Mouse (Mus musculus): Measurements from ENCODE around the gene Arid3c.
"Not testable (repeated sequence)": the region's sequence is repeated elsewhere in the genome, so short reads cannot be mapped to it uniquely, and the experiment has no call there.

Arid3c gene

DNA sequence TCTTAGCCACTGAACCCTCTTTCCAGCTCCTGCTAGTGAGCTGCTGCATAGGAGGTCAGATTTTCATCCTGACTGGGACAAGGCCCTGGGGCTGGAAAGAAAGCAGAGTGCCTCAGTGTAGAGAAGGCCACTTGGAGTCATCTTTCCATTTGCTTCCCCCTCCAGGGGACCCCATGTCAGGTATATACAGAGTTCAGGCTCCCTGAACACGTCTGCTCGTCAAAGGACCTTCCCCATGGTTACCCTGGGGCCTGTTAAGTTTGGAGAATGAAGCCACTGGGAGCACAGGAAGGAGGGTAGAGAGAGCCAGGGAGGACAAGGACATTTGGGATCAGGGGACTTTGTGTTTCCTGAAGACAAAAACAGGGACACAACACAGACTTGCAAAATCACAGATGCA is 28.7 kb downstream of the Arid3c start:
- not testable (repeated sequence) for DNase-seq

DNA sequence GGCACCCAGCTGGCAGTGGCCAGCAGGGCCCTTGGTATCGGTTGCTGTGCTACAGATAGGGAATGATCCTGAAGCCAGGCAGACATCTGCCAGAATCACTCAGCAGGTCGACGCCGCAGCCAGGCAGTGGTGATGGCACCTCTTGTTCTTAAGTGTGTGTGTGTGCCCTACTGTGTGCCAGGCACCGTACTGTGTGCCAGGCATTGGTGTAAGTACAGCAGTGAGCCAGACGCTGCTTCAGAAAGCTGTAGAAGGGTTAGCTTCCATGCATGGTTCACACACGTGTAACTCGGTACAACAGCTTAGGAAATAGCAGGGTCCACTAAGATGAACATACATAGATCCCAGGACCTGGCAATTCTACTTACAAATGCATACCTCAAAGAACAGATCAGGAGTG is 30.7 kb downstream of the Arid3c start:
- not testable (repeated sequence) for DNase-seq

DNA sequence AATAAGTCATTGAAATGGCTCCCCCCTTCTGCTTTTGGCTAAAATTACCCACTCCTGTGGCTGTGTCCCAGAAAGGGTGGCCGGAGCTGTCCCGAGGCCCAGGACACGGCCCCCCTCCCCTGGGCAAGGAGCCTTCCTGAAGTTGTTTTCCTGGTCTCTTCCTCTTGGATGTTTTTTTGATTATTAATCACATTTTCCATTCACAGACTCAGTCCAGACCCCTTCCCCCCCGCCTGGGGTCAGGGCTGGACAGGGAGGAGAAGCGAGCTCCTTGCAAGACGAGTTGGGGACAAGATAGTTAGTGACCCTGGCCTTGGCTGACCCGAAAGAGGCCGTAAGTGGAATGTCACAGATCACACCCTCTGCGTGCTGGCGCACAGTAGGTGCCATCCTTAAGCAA is 31.2 kb downstream of the Arid3c start, which contains the start of gene Il11ra1:
Gene Il11ra1 (plus strand): TSS at position 207 of the 400 bp plus-strand sequence.
- not testable (repeated sequence) for DNase-seq

DNA sequence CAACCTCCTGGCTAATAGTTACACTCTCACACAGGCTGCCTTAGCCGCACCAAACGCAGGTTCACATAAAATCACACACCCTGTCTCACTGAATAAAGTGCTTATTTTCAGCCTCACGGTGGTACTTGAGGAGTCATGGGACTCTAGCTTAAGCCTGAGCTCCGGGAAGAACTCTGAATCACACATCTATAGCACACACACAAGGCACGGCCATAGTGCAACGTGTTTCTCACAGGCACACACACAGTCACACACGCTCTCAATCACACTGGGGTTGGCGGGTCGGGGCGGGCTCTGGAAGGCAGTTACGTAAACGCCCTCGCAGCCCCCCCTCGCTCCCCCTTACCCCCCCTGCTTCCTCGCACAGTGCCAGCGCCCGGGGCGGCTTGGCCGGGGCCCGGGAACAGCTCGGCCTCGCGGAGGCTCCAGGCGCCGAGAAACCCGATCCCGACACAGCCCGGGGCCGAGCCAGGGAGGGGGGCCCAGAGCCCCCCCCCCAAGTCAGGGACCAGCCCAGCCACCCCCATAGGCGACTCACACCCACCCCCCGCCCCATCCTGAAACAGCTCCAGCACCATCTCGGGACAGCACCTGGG is 32.4 kb downstream of the Arid3c start:
- peak; percentile 54 for DNase-seq

DNA sequence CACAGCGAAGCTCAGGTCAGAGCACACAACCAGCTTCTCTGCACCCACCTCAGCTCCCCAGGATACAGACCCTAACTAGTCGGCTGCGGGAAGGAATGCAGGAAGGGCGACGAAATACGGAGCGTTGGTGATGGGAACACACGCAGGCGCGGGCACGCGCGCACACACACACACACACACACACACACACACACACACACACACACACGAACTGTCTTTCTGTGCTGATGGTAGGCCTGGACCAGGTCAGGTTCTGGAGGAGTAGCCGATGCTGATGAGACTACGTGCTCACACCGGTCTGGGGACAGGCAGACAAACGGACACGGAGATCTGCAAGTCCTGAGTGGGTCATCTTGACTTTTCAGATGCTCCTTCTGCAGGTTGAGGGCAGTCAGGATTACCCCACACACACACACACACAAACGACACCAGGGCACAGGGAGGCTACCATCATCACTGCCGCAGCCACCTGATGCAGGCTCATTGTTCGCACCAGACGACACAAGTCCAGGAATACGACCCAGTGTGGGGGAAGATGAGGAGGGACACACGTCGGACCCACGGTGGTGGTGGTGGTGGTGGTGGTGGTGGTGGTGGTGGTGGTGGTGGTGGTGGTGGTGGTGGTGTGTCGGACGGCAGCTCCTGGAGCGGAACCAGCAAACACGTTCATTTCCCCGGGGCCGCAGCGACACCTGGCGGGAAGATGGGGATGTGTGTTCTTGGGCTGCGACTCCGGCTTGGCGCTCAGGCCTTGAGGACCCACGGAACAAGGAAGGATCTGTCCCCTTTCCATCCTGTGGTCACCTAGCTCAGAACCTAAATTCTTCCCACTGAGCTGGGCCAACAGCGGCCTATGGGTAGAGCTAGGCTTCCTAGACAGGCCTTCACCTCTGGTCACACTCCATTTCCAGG is 33.8 kb downstream of the Arid3c start, which contains the start of gene Cntfr:
Gene Cntfr (minus strand): TSS at position 160 of the 912 bp plus-strand sequence.
- DNase-seq, result peak; percentile 86

DNA sequence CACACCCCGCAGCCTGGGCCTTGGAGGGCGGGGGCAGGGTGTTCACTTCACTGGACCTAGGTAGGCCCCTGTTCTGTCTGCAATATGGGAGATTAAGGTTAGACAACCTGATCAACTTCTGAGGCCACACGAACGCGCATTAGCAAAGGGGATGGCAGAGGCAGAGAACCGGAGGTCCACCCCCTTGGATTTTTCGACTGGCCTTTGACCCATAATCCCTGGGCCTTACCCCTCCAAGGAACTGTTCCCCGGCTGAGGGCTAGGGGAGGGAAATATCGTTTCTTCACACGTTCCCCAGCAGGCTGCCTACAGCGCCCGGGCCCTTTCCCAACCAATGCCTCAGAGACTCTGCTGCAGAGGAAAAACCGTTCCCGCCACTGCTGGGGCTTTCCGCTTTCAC is 34.5 kb downstream of the Arid3c start:
- DNase-seq, result not testable (repeated sequence)

DNA sequence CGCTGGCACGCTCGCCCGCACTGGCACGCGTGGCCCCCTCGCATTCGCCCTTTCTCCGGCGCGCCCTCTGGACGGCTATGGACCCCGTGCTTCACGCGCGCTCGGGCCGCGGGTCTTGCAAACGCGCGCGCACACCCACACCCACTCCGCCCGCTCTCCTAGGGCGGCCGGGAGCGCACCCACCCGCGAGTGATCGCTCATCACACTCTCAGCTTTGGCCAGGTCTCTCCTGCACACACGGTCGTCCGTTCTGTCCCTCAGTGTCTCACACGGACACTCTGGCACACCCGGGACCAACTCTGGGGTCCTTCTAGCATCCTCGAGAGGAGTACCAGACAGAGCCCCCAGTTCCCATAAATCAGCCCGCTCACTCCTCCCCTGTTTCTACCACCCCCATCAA is 35.1 kb downstream of the Arid3c start:
- not testable (repeated sequence) for DNase-seq

DNA sequence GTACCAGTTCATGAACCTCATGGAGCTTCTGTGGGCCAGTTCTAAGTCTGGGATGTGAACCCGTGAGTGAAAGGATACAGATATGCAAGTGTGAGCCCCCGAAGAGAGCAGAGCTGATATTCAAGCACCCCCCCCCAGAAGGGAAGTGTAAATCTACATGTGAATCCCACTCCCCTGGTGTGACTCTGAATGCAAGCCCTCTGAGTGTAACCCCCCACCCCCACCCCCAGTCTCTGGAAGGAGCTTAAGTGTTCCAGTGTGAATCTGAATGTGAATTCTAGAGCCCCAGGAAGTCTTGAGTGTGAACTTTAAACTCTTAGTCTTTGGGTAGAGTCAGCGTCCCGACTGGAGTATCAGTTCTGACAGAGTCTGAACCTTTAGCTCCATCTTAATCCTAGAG is 37.4 kb downstream of the Arid3c start:
- DNase-seq, result not testable (repeated sequence)

DNA sequence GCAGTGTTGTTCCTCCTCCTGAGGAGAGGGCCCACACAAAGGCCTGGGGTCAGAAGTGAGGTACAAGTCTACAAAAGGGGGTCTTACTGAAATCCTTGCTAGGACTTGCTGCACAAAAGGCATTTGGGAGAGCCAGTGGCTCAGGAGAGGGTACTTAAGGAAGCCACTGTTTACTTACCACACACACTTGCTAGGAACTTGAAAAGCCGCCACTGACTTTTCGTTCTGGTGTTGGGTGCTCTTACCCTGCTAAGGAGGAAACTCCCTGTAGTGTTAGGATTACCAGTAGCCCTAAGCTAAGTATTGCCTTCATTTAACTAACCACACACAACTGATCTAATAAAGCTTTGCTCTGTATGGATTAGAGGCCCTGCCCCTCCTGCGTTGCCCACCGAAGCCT is 40.9 kb downstream of the Arid3c start:
- DNase-seq, result not testable (repeated sequence)

DNA sequence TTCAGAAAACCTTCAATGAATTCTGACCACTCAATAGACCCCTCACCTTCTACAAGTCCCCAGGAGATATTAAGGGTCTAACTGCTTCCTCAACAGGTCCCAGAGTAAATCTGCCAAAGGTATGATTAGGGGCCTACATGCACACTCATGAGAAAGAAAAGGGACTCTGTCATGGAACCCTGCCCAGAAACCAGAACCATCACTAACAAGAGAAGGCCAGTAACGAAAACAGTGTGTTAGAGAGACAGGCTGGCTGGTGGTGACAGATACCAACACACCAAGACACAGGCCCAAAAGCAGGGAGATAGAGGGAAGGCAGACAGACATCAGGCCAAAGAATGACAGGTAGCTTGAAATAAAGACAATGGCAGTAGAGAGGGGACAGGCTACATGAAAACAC is 42.4 kb downstream of the Arid3c start:
- not testable (repeated sequence) for DNase-seq

DNA sequence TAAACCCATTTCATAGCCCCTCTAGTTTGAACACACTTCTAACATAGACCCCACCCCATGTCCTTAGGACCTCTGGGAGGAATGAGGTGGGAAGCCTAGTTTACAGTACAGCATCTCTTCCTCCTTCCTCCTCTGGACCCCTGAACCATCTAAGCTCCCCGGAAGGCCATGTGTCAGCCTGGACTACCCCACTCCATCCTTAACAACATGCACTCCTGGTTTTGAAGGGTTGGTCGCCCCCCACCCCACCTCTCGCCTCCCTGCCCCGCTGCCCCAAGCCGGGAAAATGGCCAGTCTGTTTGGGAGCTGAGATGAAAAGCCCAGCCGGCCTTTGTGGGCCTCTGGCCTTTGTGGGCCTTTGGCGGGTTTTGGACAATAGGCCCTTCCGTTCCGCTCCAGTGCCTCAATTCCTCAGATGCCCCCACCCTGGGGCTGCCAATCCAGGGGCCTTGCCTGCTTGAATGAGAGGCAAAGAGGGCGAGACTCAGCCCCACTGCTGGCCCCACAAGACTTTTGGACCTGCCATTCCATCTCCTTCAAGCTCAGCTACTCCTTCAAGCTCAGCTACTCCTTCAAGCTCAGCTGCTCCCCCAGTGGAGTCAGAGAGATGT is 45.0 kb downstream of the Arid3c start:
- not testable (repeated sequence) for DNase-seq

DNA sequence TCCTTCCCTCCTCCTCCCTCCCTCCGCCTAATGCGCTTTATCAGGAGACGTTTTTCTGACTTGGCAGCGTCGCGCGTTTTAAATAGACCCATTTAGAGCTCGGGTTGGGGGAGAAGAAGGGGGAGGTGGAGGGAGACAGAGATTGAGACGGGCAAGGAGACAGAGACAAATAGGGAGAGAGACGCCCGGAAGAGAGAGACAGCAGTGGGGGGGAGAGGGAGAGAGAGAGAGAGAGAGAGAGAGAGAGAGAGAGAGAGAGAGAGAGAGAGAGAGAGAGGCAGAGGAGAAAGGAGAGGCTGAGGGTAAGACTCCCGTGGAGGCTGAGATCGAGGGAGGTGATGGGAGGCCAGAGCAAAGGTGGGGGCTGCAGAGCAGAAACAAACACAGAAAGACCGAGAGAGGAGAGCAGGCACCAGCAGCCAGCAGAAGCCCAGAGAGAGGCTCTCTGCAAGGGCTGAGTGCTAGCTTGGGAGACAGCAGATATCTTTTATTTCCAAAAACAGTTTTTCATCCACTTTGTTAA is 46.0 kb downstream of the Arid3c start:
- DNase-seq, result not testable (repeated sequence)

DNA sequence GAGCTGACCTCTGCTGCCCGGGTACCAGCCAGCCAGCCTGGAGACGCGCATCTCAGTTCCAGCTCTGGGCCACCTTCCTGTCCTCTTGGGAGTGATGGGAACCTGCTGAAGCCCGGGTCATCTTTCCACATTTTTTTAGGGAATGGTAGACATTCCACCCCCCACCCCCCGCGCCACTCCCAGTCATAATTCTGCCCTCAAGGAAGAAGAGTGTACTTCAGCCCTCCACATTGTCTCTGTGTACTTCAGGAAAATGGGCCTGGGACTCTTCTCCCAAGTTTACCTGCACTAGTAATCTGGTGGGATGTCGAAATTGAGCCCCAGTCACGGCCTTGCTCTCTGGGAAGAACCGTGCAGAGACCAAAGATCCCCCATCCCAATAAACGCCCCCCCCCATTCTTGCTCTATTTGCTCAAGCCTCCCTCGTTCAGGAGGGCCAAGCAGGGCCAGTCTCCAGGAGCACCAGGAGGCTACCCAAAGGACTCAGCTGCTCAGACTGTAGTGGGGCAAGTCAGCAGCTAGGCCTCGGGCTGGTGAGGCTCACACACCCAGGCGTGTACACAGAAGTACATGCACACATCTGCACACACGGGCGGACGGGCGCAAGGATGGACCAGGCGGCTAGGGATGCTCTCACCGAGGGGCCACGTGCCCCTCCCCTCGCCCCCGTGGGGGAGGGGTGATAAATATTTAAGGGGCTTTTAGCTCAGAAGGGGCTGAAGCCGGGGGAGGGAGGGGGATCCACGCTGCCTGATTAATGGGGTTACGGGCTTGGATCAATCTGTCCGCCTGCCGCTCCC is 46.6 kb downstream of the Arid3c start:
- DNase-seq, result not testable (repeated sequence)

DNA sequence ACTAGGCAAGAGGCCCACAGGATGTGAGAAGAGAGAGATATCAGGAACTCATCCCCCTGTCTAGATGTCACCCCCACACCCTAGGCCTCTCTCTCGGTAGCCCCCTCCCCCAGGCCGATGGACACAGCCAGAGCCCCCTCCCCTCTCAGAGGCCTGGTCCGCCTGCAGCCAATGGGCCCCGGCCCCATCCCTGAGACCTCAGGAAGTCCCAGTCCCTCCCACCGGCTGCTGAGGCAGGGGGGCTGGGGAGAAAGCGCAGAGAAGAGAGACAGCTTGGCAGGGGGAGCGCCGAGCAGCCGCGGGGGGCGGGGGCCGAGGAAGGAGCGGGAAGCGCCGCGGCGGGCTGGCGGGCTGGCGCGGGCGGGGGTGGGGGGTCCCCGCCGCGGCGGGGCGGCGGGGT is 47.6 kb downstream of the Arid3c start:
- DNase-seq, result not testable (repeated sequence)

DNA sequence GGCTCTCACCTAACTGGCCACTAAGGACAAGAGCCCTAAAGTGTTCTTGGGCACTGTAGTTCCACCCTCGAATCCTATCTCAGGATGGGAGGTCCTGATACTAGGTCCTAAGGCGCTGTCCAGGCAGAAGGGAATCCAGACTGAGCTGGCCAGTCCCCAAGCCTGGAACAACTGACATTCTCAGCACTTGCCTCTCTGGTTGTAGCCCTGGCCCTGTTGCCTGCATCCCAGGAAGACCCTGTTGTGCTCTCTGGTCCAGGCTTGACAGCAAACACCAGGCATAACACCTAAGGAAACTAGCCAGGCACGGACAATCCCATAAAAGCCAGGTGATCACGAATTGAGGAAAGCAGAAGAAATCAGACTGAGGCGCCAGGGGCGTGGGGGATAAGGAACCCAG is 48.2 kb downstream of the Arid3c start:
- DNase-seq, result no peak

DNA sequence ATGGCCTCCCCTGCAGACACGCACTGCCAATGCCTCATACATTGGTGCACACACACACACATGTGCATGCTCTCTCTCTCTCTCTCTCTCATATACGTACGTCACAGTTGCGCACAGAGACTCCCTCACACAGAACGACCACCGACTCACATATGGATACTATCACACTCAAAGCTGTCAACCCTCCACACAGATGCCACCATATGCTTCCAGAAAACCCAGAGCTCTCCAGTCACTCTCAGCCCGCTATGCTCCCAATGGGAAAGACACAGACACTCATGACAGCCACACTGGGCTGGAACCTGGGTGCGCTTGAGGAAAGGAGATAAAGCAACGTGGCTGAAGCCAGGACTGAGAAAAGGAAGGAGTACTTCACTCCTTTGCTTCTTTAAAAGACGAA is 49.0 kb downstream of the Arid3c start:
- no peak for DNase-seq

DNA sequence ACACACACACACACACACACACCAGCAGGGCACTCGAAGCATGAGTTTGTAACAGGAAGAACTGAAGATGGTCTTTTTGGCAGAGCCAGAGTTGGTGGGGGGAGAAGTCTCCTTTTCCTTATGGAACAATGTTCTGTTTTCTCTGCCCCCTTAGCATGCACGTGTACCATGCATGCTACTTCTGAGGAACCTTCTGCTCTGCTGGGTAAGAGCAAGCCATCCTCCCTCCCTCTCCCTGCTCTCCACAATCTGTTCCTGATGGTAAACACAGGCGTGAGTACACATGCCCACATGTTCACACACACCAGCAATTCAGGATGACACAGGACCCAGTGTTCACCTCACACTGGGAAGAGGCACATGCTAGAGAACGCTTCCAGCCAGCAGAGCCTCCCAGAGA is 49.8 kb downstream of the Arid3c start:
- no peak for DNase-seq

DNA sequence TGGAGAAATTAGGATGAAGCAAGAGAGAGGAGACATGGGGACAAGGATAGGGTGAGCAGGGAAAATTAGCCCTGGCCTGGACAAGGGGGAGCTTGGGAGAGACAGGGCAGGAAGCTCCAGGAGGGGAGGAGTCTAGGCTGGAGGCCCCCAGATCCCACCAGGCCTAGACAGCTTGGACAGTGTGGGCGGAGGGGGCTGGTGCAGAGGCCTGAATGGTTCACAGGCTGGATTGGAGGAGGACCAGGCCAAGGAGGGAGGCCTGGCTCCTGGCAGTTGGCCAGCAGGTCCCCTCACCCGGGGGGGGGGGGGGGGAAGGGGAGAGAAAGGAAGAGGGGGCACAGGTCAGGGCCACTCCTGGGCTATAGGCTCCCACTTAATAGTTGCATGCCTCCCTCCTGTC is 51.7 kb downstream of the Arid3c start:
- no peak for DNase-seq

DNA sequence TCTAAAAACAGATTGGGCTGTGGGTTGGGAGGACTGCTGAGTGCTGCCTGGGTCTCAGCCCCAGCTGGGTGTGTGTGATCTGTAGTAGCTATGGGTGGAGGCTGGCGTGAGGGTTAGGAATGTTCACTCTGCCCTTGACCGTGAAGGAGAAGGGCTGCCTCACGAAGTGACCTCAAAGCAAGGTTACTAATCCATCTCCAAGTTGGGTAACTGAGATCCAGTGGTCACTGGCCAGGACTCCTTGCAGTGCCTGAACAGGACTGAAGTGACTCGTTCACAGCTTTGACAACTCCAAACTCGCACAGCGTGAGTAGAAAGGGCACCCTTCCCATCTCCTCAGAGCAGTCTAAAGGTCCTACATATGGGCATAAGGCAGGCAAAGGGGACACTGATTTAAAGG is 52.1 kb downstream of the Arid3c start:
- no peak for DNase-seq

DNA sequence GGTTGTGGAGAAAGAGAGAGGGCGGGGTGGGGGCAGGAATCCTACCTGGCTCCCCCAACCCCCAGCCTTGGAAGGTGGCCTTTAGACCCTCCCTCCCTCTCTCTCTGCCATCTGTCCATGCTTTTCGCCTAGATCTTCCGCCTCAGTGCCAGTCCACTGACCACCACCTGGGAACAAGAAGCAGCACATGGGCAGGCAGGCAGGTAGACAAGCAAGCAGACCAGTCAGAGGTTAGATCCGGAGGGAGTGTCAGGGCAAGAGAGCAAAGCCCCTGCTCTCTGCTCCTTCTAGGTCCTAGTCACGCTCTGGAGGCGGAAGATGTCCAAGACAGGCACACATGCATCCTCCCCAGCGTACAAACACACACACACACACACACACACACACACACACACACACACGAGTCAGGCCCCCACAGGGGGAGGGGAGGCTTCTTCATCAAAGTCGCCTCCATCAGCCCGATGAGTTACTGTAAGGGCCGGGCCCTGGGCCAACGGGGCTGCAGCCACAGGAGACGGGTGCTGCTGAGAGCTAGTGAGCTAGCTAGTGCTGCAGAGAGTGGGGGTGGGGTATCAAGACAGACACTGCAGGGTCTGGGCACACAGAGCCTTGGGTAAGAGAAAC is 53.8 kb downstream of the Arid3c start:
- DNase-seq, result peak; percentile 33

DNA sequence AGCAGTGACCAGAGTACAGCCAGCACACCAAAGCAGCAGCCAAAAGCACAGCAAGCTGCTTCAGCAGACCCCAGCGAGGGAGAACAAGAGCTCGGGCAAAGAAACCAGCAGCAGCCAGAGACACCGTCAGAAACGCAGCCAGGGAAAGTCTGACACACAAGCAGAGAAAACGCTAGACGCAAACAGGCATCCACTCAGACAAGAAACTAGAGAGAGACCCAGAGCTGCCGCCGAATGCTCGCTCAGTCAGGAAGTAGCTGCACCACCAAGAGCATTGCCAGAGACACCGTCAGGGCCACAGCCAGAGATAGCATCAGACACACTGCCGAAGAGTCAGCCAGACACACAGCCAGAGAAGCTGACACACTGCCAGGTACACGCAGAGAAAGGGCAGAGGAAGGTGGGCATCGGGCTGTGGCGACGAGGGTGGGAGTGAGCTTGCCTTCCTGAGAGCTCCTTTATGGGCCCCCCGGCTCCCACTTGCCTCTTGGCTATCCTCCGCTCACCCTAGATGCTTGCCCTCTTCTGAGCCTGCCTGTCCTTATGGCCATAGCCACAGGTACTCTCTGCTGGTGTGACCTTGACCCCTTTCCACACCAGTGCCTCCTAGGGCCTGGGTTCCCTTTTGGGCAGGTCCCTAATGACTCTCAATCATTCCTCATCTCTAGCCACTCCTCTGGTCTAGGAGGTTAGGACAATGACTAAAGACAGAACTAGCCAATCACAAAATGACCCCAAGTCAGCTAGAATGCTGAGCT is 54.5 kb downstream of the Arid3c start:
- no peak for DNase-seq
